Mouse (Mus musculus) forebrain, embryonic 11.5 days (tissue): ENCODE results near the gene Gm6583. TPM values are rescaled to one million over a fixed set of nuclear protein-coding genes. Genes with fewer than 3 reads are reported as not detected.

Source experiments
- ATAC-seq: fragments of 200-750 bp; cut with Nextera tagmentation; replicated peaks from 2 replicates; pipeline ENCODE4 v1.8.0; 2017; ENCODE audit warnings: moderate TSS enrichment; ENCODE audit not compliant: low FRiP score
- DNase-seq: peaks from one replicate; pipeline ENCODE4 v3.0.0-alpha.2; 2017; ENCODE audit warnings: low spot score
- H3K27ac ChIP-seq: fragments of 300-500 bp; sonication (generic); 2 replicates; pipeline ENCODE4 v1.5.1; 2014; ENCODE audit warnings: low read depth, low read length
- H3K27me3 ChIP-seq: fragments of 300-500 bp; sonication (generic); 2 replicates; pipeline ENCODE4 v1.6.1; 2014; ENCODE audit warnings: mild to moderate bottlenecking, low read length, mixed read lengths; ENCODE audit not compliant: control insufficient read depth, insufficient read depth
- H3K36me3 ChIP-seq: fragments of 300-500 bp; sonication (generic); 2 replicates; pipeline ENCODE4 v1.6.1; 2014; ENCODE audit warnings: mild to moderate bottlenecking, low read length, moderate library complexity, mixed read lengths; ENCODE audit not compliant: control insufficient read depth, insufficient read depth
- H3K4me1 ChIP-seq: fragments of 300-500 bp; sonication (generic); replicated peaks from 2 replicates; pipeline ENCODE4 v1.6.1; 2014; ENCODE audit warnings: low read length, mixed read lengths; ENCODE audit not compliant: control insufficient read depth, insufficient read depth
- H3K4me2 ChIP-seq: fragments of 300-500 bp; sonication (generic); 2 replicates; pipeline ENCODE4 v1.6.1; 2014; ENCODE audit warnings: low read depth, mild to moderate bottlenecking, low read length, moderate library complexity, mixed read lengths; ENCODE audit not compliant: severe bottlenecking
- H3K4me3 ChIP-seq: fragments of 300-500 bp; sonication (generic); 2 replicates; pipeline ENCODE4 v1.5.1; 2014; ENCODE audit warnings: low read depth, low read length
- H3K9ac ChIP-seq: fragments of 300-500 bp; sonication (generic); 2 replicates; pipeline ENCODE4 v1.6.1; 2014; ENCODE audit warnings: low read length
- H3K9me3 ChIP-seq: fragments of 300-500 bp; sonication (generic); 2 replicates; pipeline ENCODE4 v1.6.1; 2016; ENCODE audit warnings: low read length, mixed read lengths; ENCODE audit not compliant: control insufficient read depth
- whole genome bisulfite sequencing: fragments of 180-500 bp; shearing (Covaris S2); extraction: QIAGEN DNeasy Blood & Tissue Kit; methylation state at CpG from one replicate; pipeline ENCODE4 v1.1.7; 2014; 5-methylcytosine and 5-hydroxymethylcytosine counted together
- polyA plus RNA-seq: library from polyadenylated mRNA; unstranded; fragments of >200 nt; fragmentation: Nextera tagmentation; extraction: Ambion mirVana; gene quantifications from 2 replicates; pipeline ENCODE4 v1.2.1, GENCODE M21; 2014

Gene Gm6583
- polyA plus RNA-seq, 1 experiment from 2014 or later: 0.29 TPM

DNA sequence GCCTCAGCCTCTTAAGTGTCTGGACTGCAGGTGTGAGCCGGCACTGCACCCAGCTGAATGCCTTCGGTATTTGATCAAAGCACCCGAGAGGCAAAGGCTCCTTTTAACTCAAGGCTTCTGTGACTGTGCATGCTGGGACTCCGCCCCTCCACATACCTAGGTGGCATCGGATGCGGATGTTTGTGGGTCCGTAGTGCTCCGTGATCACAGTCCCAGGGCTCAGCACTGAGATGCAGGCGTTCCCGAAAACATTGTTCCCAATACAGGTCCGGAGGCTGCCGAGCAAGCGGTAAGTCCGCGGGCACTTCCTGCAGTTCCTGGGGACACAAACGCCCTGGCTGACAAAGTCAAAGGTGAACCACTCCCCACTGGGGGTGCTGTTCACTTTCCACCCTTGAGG lies 35.2 kb upstream of the Gm6583 start:
- WGBS: 67% methylated on average over 16 of the region's 16 CpGs
- Histone ChIP-seq H3K4me2 (no peak overlapping the region), H3K36me3 (peaks cover 4% of the 10 kb centered on the region; the same call in 1 of the 2 replicates), H3K9me3 (no peaks in the 10 kb centered on the region), H3K9ac (no peak overlapping the region), H3K27ac (no peak overlapping the region), H3K4me3 (no peak overlapping the region), H3K27me3 (no peaks in the 10 kb centered on the region), H3K4me1 (peaks cover 7% of the 10 kb centered on the region)
- DNase-seq (no peak), ATAC-seq (no peak)

DNA sequence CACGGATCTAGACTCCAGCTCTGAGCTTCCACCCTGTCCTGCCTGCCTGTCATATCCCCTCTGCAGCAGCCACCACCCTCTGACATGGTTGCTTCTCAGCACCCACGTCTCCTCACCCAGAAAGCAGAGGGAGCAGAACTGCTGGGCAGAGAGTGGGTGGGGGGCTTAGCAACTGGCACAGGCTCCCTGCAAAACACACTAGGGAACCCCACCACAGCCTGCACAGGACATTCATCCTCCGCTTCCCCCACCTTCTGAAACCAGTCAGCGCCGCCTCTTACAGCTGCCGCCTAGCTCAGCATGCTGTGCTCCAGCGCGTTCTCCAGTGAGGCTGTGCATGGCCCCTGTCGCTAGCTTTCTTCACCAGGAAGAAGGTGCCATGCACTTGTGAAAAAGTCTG lies 33.5 kb upstream of the Gm6583 start:
- no peak for DNase-seq
- Histone ChIP-seq H3K9me3 (no peaks in the 10 kb centered on the region), H3K36me3 (peaks cover 4% of the 10 kb centered on the region; the same call in 1 of the 2 replicates), H3K27ac (no peak overlapping the region), H3K4me1 (peaks cover 5% of the 10 kb centered on the region; the same call in 1 of the 2 replicates), H3K9ac (no peak overlapping the region), H3K27me3 (no peaks in the 10 kb centered on the region), H3K4me3 (no peak overlapping the region), H3K4me2 (no peak overlapping the region)
- no peak for ATAC-seq
- WGBS: 86% methylated on average over 9 of the region's 9 CpGs

DNA sequence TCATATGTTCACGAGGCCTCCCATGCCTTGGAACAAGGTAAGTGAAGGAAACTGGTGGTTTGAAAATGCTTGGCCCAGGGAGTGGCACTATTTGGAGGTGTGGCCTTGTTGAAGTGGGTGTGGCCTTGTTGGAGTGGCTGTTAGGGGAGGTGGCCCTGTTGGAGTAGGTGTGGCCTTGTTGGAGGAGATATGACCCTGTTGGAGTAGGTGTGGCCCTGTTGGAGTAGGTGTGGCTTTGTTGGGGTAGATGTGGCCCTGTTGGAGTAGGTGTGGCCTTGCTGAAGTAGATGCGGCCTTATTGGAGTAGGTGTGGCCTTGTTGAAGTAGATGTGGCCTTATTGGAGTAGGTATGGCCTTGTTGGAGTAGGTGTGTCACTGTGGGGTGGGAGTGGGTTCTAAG lies 30.1 kb upstream of the Gm6583 start:
- DNase-seq (no peak), ATAC-seq (no peak)
- Histone ChIP-seq H3K27me3 (no peaks in the 10 kb centered on the region), H3K27ac (no peak overlapping the region), H3K9me3 (no peaks in the 10 kb centered on the region), H3K36me3 (peaks cover 4% of the 10 kb centered on the region; the same call in 1 of the 2 replicates), H3K9ac (no peak overlapping the region), H3K4me1 (no peaks in the 10 kb centered on the region), H3K4me3 (no peak overlapping the region), H3K4me2 (no peak overlapping the region)
- WGBS: 82% methylated on average over 2 of the region's 2 CpGs

DNA sequence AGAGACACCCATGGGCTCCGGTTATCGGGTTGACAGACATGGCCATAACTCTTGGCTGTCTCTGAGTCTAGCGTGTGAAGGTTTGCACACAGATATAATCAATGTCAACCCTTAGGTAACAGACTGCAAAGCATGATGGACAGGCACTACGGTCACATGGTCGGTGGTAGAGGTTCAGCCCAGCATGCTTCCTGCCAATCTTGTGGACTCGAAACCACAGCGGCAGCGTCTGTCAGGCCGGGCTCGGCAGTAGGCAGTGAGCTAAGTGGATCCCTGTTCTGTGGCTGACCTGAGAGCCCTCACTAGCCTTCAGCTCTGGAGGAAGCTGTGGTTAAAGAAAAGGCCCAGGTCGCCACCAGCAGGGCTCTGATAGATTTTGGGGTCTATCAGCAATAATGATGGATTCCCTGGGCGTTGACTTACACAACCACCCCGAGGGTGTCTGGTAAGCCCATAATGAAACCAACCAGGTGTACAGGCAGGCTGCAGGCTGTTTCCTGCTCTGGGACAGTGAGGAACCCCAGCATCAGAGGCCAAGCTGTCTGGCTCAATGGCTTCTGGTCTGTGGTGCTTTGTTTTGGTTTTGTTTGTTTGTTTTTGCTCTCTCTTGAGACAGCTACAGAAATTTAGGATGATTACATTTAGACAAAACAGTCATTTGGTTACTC lies 29.1 kb upstream of the Gm6583 start:
- Histone ChIP-seq H3K4me1 (no peaks in the 10 kb centered on the region), H3K4me2 (no peak overlapping the region), H3K36me3 (peaks cover 4% of the 10 kb centered on the region; the same call in 1 of the 2 replicates), H3K4me3 (no peak overlapping the region), H3K9me3 (no peaks in the 10 kb centered on the region), H3K27ac (no peak overlapping the region), H3K27me3 (no peaks in the 10 kb centered on the region), H3K9ac (no peak overlapping the region)
- DNase-seq (no peak), ATAC-seq (no peak)
- 93% methylated on average over 13 of the region's 13 CpGs for WGBS

DNA sequence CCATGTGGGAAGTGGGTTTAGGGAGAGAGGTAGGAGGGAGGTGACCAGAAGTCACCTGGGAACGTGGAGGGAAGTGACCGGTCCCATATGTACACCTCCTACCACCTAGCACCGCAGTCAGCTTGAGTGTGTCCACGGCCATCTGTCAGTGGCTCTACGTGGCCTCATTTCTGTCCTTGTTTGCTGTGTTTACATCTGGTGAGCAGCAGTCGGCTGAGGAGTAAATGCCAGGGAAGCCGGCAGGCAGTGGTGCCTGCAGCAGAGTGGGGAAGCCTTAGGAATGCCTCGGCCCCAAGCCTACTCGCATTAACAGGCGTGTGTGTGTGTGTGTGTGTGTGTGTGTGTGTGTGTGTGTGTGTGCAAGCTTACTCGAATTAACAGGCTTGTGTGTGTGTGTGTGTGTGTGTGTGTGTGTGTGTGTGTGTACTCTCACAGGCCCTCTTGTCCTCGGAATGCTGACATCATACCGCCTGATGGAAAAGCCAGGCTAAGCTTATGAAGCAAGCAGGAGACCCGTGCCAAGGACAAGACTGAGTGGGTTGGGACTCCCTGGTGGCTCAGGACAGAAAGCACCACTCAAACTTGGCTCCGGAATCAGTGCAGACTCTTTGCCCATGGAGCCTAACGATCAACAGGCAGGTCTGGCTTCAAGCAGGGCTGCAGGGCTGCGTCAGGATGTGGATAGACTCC lies 27.0 kb upstream of the Gm6583 start:
- Histone ChIP-seq H3K9ac (no peak overlapping the region), H3K27me3 (no peaks in the 10 kb centered on the region), H3K36me3 (no peaks in the 10 kb centered on the region), H3K4me1 (no peaks in the 10 kb centered on the region), H3K4me2 (no peak overlapping the region), H3K9me3 (no peaks in the 10 kb centered on the region), H3K4me3 (no peak overlapping the region), H3K27ac (no peak overlapping the region)
- ATAC-seq: no peak
- DNase-seq: no peak
- 83% methylated on average over 17 of the region's 17 CpGs for WGBS

GRCm38 (mm10) chr5:112382042-112382441 lies 26.2 kb upstream of the Gm6583 start:
- Histone ChIP-seq H3K4me1 (no peaks in the 10 kb centered on the region), H3K27ac (no peak overlapping the region), H3K9ac (no peak overlapping the region), H3K4me3 (no peak overlapping the region), H3K9me3 (no peaks in the 10 kb centered on the region), H3K27me3 (no peaks in the 10 kb centered on the region), H3K4me2 (no peak overlapping the region), H3K36me3 (no peaks in the 10 kb centered on the region)
- DNase-seq: no peak
- no peak for ATAC-seq
- whole genome bisulfite sequencing: 67% methylated on average over 9 of the region's 9 CpGs

DNA sequence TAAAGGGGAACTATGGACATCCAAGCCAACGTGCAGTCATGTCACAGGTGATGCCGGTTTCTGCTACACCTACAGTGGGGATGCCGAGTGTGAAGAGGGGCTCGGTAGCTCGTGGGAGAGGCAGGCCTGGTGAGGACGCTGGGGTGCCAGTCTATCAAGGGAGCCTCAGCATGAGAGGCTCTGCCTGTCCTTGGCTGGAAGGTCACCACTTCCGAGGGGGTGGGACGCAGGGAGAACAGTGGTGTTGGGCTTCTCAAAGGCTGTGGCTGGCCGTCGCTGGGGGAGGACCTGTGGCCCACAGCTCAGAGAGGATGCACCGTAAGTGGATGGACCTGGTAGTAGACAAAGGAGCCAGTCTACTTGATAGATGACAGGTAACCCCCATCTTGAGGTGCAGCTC lies 25.3 kb upstream of the Gm6583 start:
- Histone ChIP-seq H3K36me3 (no peaks in the 10 kb centered on the region; the same call in 1 of the 2 replicates), H3K4me2 (no peak overlapping the region), H3K27me3 (no peaks in the 10 kb centered on the region), H3K9ac (no peak overlapping the region), H3K9me3 (no peaks in the 10 kb centered on the region), H3K4me1 (no peaks in the 10 kb centered on the region), H3K4me3 (no peak overlapping the region), H3K27ac (no peak overlapping the region)
- ATAC-seq: no peak
- 84% methylated on average over 11 of the region's 11 CpGs for WGBS
- no peak for DNase-seq

DNA sequence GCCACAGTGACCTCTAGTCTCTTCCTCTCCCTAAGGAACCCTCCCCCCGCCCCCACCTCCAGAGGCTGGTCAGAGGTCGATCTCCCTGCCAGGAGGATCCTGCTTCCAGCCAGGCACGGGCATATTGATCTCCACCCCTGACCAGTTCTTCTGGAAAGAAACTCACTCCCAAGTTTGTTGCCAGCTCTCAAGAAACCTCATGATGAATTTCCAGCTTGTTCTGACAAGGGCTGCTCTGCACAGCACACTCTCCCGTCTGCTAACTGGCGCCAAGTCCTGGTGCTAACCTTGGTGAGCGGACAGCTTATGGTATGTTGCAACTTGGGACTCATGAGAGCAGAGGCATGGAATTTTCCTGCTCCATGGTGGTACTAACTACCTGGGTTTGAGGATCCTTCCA lies 22.9 kb upstream of the Gm6583 start:
- Histone ChIP-seq H3K27me3 (no peaks in the 10 kb centered on the region), H3K27ac (no peak overlapping the region), H3K4me3 (no peak overlapping the region), H3K4me2 (no peak overlapping the region), H3K4me1 (no peaks in the 10 kb centered on the region), H3K36me3 (peaks cover 4% of the 10 kb centered on the region; the same call in 1 of the 2 replicates), H3K9ac (no peak overlapping the region), H3K9me3 (no peaks in the 10 kb centered on the region)
- no peak for ATAC-seq
- WGBS: 87% methylated on average over 6 of the region's 6 CpGs
- no peak for DNase-seq

- H3K9ac ChIP-seq: no peak overlapping the region
- no peaks in the 10 kb centered on the region for H3K9me3 ChIP-seq
- no peak overlapping the region for H3K4me2 ChIP-seq
- H3K36me3 ChIP-seq: peaks cover 4% of the 10 kb centered on the region; the same call in 1 of the 2 replicates
- no peak overlapping the region for H3K27ac ChIP-seq
- H3K4me1 ChIP-seq: peaks cover 4% of the 10 kb centered on the region
- no peak overlapping the region for H3K4me3 ChIP-seq
- no peaks in the 10 kb centered on the region for H3K27me3 ChIP-seq
- WGBS: 91% methylated on average over 1 of the region's 1 CpGs
- no peak for DNase-seq
- ATAC-seq: no peak
These were observed 21.5 kb upstream of the Gm6583 start for GRCm38 (mm10) chr5:112377380-112377779.
